Mouse (Mus musculus): Measurements from ENCODE around the gene Ccdc177. TPM values are rescaled to one million over a fixed set of nuclear protein-coding genes. Genes with fewer than 3 reads are reported as not detected.

Gene Ccdc177
- 0.03 TPM in 1 of 2 replicates, not detected in the other for polyA plus RNA-seq (2015; fragmentation: Nextera tagmentation; extraction: Ambion mirVana)

GRCm38 (mm10) chr12:80760396-80760801, at the start of gene Ccdc177:
Ccdc177 (minus strand) TSS chr12:80760687.
- peak within 1 kb of the TSS; percentile 89 for H3K4me2 ChIP-seq
- no peaks in the 10 kb centered on the region for H3K36me3 ChIP-seq
- peak within 1 kb of the TSS; percentile 61 for H3K9ac ChIP-seq
- under 1% methylated on average over 24 of the region's 24 CpGs for WGBS
- ATAC-seq (ENCODE audit: extremely low read depth, insufficient number of reproducible peaks, low FRiP score, low TSS enrichment), result no peak
- H3K9me3 ChIP-seq, result no peaks in the 10 kb centered on the region
- H3K27ac ChIP-seq (replicated peaks), result no peak within 1 kb of the TSS
- H3K4me1 ChIP-seq, result peaks cover 33% of the 10 kb centered on the region
- H3K27me3 ChIP-seq (replicated peaks), result peaks cover 87% of the 10 kb centered on the region
- peak within 1 kb of the TSS; percentile 60 for H3K4me3 ChIP-seq

- Histone ChIP-seq H3K4me3 (no peak overlapping the region), H3K9ac (no peak overlapping the region), H3K36me3 (no peaks in the 10 kb centered on the region), H3K4me2 (no peak overlapping the region), H3K9me3 (no peaks in the 10 kb centered on the region), H3K4me1 (peaks cover 71% of the 10 kb centered on the region), H3K27ac (replicated peaks) (no peak overlapping the region), H3K27me3 (replicated peaks) (no peaks in the 10 kb centered on the region)
- 68% methylated on average over 2 of the region's 2 CpGs for WGBS
- no peak for ATAC-seq (ENCODE audit: extremely low read depth, insufficient number of reproducible peaks, low FRiP score, low TSS enrichment)
These were observed 49.5 kb upstream of the Ccdc177 start for GRCm38 (mm10) chr12:80810005-80810404.

- Histone ChIP-seq H3K4me2 (no peak overlapping the region), H3K9me3 (no peaks in the 10 kb centered on the region), H3K4me1 (peaks cover 68% of the 10 kb centered on the region), H3K9ac (0 out of 2 replicates have a peak overlapping the region, but pooled peaks have one; percentile 4), H3K27me3 (replicated peaks) (no peaks in the 10 kb centered on the region), H3K36me3 (no peaks in the 10 kb centered on the region), H3K4me3 (no peak overlapping the region), H3K27ac (replicated peaks) (0 out of 2 replicates have a peak overlapping the region, but pooled peaks have one; percentile 24)
- WGBS, result 69% methylated on average over 2 of the region's 2 CpGs
- no peak for ATAC-seq (ENCODE audit: extremely low read depth, insufficient number of reproducible peaks, low FRiP score, low TSS enrichment)
These were observed 47.1 kb upstream of the Ccdc177 start for GRCm38 (mm10) chr12:80807451-80808085.

- ATAC-seq (ENCODE audit: extremely low read depth, insufficient number of reproducible peaks, low FRiP score, low TSS enrichment), result no peak
- Histone ChIP-seq H3K9ac (no peak overlapping the region), H3K27me3 (replicated peaks) (no peaks in the 10 kb centered on the region), H3K4me3 (no peak overlapping the region), H3K27ac (replicated peaks) (no peak overlapping the region), H3K4me1 (peaks cover 41% of the 10 kb centered on the region), H3K36me3 (0 out of 2 replicates have a peak, but pooled peaks cover 4% of the 10 kb centered on the region), H3K4me2 (no peak overlapping the region), H3K9me3 (no peaks in the 10 kb centered on the region)
- WGBS, result 87% methylated on average over 6 of the region's 6 CpGs
These were observed 44.5 kb upstream of the Ccdc177 start for GRCm38 (mm10) chr12:80804861-80805428.

- Histone ChIP-seq H3K4me2 (no peak overlapping the region), H3K36me3 (0 out of 2 replicates have a peak, but pooled peaks cover 4% of the 10 kb centered on the region), H3K9me3 (no peaks in the 10 kb centered on the region), H3K4me1 (peaks cover 33% of the 10 kb centered on the region), H3K9ac (no peak overlapping the region), H3K27ac (replicated peaks) (no peak overlapping the region), H3K27me3 (replicated peaks) (no peaks in the 10 kb centered on the region), H3K4me3 (no peak overlapping the region)
- no peak for ATAC-seq (ENCODE audit: extremely low read depth, insufficient number of reproducible peaks, low FRiP score, low TSS enrichment)
- 50% methylated on average over 3 of the region's 3 CpGs for WGBS
These were observed 43.4 kb upstream of the Ccdc177 start for GRCm38 (mm10) chr12:80803924-80804323.

GRCm38 (mm10) chr12:80801443-80801842, 41.0 kb upstream of the Ccdc177 start:
- Histone ChIP-seq H3K9ac (no peak overlapping the region), H3K4me2 (no peak overlapping the region), H3K27me3 (replicated peaks) (no peaks in the 10 kb centered on the region), H3K9me3 (no peaks in the 10 kb centered on the region), H3K36me3 (0 out of 2 replicates have a peak, but pooled peaks cover 4% of the 10 kb centered on the region), H3K4me3 (no peak overlapping the region), H3K27ac (replicated peaks) (no peak overlapping the region), H3K4me1 (peaks cover 29% of the 10 kb centered on the region)
- WGBS, result 95% methylated on average over 1 of the region's 1 CpGs
- ATAC-seq (ENCODE audit: extremely low read depth, insufficient number of reproducible peaks, low FRiP score, low TSS enrichment), result no peak

- 96% methylated on average over 3 of the region's 3 CpGs for WGBS
- H3K4me2 ChIP-seq, result no peak overlapping the region
- H3K9me3 ChIP-seq, result no peaks in the 10 kb centered on the region
- H3K4me1 ChIP-seq, result peaks cover 40% of the 10 kb centered on the region
- H3K36me3 ChIP-seq, result 0 out of 2 replicates have a peak, but pooled peaks cover 4% of the 10 kb centered on the region
- no peak overlapping the region for H3K9ac ChIP-seq
- no peak for ATAC-seq (ENCODE audit: extremely low read depth, insufficient number of reproducible peaks, low FRiP score, low TSS enrichment)
- H3K27me3 ChIP-seq (replicated peaks), result no peaks in the 10 kb centered on the region
- H3K4me3 ChIP-seq, result no peak overlapping the region
- no peak overlapping the region for H3K27ac ChIP-seq (replicated peaks)
These were observed 39.7 kb upstream of the Ccdc177 start for GRCm38 (mm10) chr12:80800156-80800555.

- Histone ChIP-seq H3K4me1 (peaks cover 43% of the 10 kb centered on the region), H3K9ac (no peak overlapping the region), H3K27ac (replicated peaks) (no peak overlapping the region), H3K9me3 (no peaks in the 10 kb centered on the region), H3K4me3 (no peak overlapping the region), H3K36me3 (0 out of 2 replicates have a peak, but pooled peaks cover 4% of the 10 kb centered on the region), H3K4me2 (no peak overlapping the region), H3K27me3 (replicated peaks) (no peaks in the 10 kb centered on the region)
- no peak for ATAC-seq (ENCODE audit: extremely low read depth, insufficient number of reproducible peaks, low FRiP score, low TSS enrichment)
These were observed 37.8 kb upstream of the Ccdc177 start for GRCm38 (mm10) chr12:80798271-80798670.

GRCm38 (mm10) chr12:80794935-80795785, 34.7 kb upstream of the Ccdc177 start:
- Histone ChIP-seq H3K4me3 (no peak overlapping the region), H3K27me3 (replicated peaks) (no peaks in the 10 kb centered on the region), H3K9ac (no peak overlapping the region; the same call in 1 of the 2 replicates), H3K9me3 (no peaks in the 10 kb centered on the region), H3K27ac (replicated peaks) (0 out of 2 replicates have a peak overlapping the region, but pooled peaks have one; percentile 3), H3K36me3 (0 out of 2 replicates have a peak, but pooled peaks cover 5% of the 10 kb centered on the region), H3K4me1 (peaks cover 54% of the 10 kb centered on the region), H3K4me2 (peak overlapping the region; percentile 27; the same call in 1 of the 2 replicates)
- no peak for ATAC-seq (ENCODE audit: extremely low read depth, insufficient number of reproducible peaks, low FRiP score, low TSS enrichment)
- 51% methylated on average over 2 of the region's 2 CpGs for WGBS

GRCm38 (mm10) chr12:80794522-80794921, 34.0 kb upstream of the Ccdc177 start:
- no peak overlapping the region for H3K4me3 ChIP-seq
- WGBS, result 93% methylated on average over 4 of the region's 4 CpGs
- no peak overlapping the region for H3K9ac ChIP-seq
- no peak for ATAC-seq (ENCODE audit: extremely low read depth, insufficient number of reproducible peaks, low FRiP score, low TSS enrichment)
- no peak overlapping the region for H3K27ac ChIP-seq (replicated peaks)
- H3K27me3 ChIP-seq (replicated peaks), result no peaks in the 10 kb centered on the region
- 0 out of 2 replicates have a peak, but pooled peaks cover 5% of the 10 kb centered on the region for H3K36me3 ChIP-seq
- H3K9me3 ChIP-seq, result no peaks in the 10 kb centered on the region
- H3K4me1 ChIP-seq, result peaks cover 59% of the 10 kb centered on the region
- H3K4me2 ChIP-seq, result no peak overlapping the region

- Histone ChIP-seq H3K4me2 (peak overlapping the region; percentile 86; the same call in 1 of the 2 replicates), H3K27ac (replicated peaks) (no peak overlapping the region), H3K9ac (no peak overlapping the region), H3K4me1 (peaks cover 59% of the 10 kb centered on the region), H3K9me3 (no peaks in the 10 kb centered on the region), H3K36me3 (0 out of 2 replicates have a peak, but pooled peaks cover 5% of the 10 kb centered on the region), H3K27me3 (replicated peaks) (no peaks in the 10 kb centered on the region), H3K4me3 (no peak overlapping the region; the same call in 1 of the 2 replicates)
- WGBS, result 77% methylated on average over 1 of the region's 1 CpGs
- no peak for ATAC-seq (ENCODE audit: extremely low read depth, insufficient number of reproducible peaks, low FRiP score, low TSS enrichment)
These were observed 33.0 kb upstream of the Ccdc177 start for GRCm38 (mm10) chr12:80793535-80793934.

Measured in heart, embryonic 13.5 days (tissue).